ENCODE assay signal across 10 mouse cellular contexts in genomic region chr9:70084107-70084506, GRCm38 (mm10). TPM values are rescaled to one million over a fixed set of nuclear protein-coding genes. Genes with fewer than 3 reads are reported as not detected.
DNase-seq lines count a peak whose midpoint lies in the region; ATAC-seq and TF ChIP-seq lines count a peak whose summit lies in the region.
"Had no signal": no experiment of that assay in that cellular context is flagged by ENCODE, and none has a peak within 500 bp of the region (broad histone marks: within the 10 kb centered on the region; RNA-seq: fewer than 3 reads in every experiment).

No protein-coding gene starts in this region.

- H3K9ac ChIP-seq in forebrain, embryonic 14.5 days (ENCODE audit: low read length) = no peak overlapping the region
- H3K9ac ChIP-seq in forebrain, embryonic 13.5 days = no peak overlapping the region
- H3K9ac ChIP-seq in midbrain, postnatal 0 days (replicated peaks; ENCODE audit: low read length, poor library complexity, severe bottlenecking) = no peak overlapping the region
- H3K9ac ChIP-seq: neural tube, embryonic 13.5 days had no signal

- TF ChIP-seq CTCF in midbrain, postnatal 0 days (IDR thresholded peaks at IDR 0.05) = peak; percentile 78

- H3K27ac ChIP-seq in forebrain, embryonic 14.5 days (ENCODE audit: low read depth, low read length) = no peak overlapping the region
- H3K27ac ChIP-seq in forebrain, embryonic 13.5 days = no peak overlapping the region
- H3K27ac ChIP-seq in midbrain, postnatal 0 days (ENCODE audit: low read depth, low read length) = no peak overlapping the region
- H3K27ac ChIP-seq: neural tube, embryonic 13.5 days had no signal

- H3K9me3 ChIP-seq in forebrain, embryonic 14.5 days (replicated peaks; ENCODE audit: control insufficient read depth, low read length) = no peaks in the 10 kb centered on the region
- no peaks in the 10 kb centered on the region for H3K9me3 ChIP-seq in forebrain, embryonic 13.5 days (replicated peaks)
- no peaks in the 10 kb centered on the region for H3K9me3 ChIP-seq in midbrain, postnatal 0 days (ENCODE audit: low read length)
- H3K9me3 ChIP-seq: neural tube, embryonic 13.5 days had no signal

- no peaks in the 10 kb centered on the region for H3K27me3 ChIP-seq in forebrain, embryonic 14.5 days (replicated peaks; ENCODE audit: control insufficient read depth, insufficient read depth, low read length)
- no peaks in the 10 kb centered on the region for H3K27me3 ChIP-seq in forebrain, embryonic 13.5 days
- H3K27me3 ChIP-seq in midbrain, postnatal 0 days (ENCODE audit: insufficient read depth, low read length) = no peaks in the 10 kb centered on the region
- H3K27me3 ChIP-seq: neural tube, embryonic 13.5 days had no signal

- peaks cover 10% of the 10 kb centered on the region for H3K4me1 ChIP-seq in forebrain, embryonic 14.5 days (ENCODE audit: control insufficient read depth, insufficient read depth, low read length)
- peaks cover 10% of the 10 kb centered on the region for H3K4me1 ChIP-seq in forebrain, embryonic 13.5 days
- H3K4me1 ChIP-seq in midbrain, postnatal 0 days (ENCODE audit: insufficient read depth, low read length) = no peaks in the 10 kb centered on the region

- DNase-seq in forebrain, embryonic 14.5 days (ENCODE audit: low spot score) = peak; percentile 59
- DNase-seq in spleen, adult 18-20 months = peak; percentile 14 to 44
- no peak for DNase-seq in spleen, postnatal 36 days (ENCODE audit: low spot score in 2 of 2)
- DNase-seq in cerebellum, postnatal 4 days (ENCODE audit: low spot score in 2 of 2) = peak; percentile 47 to 65
- peak; percentile 53 for DNase-seq in layer of hippocampus, adult 9-10 months (ENCODE audit: low spot score)
- peak; percentile 58 for DNase-seq in midbrain, postnatal 0 days (ENCODE audit: low spot score)
- DNase-seq in yolk sac, embryonic 10.5 days (ENCODE audit: low spot score) = peak; percentile 24

- H3K4me3 ChIP-seq in forebrain, embryonic 14.5 days (ENCODE audit: low read depth, low read length) = no peak overlapping the region
- H3K4me3 ChIP-seq in forebrain, embryonic 13.5 days = no peak overlapping the region
- H3K4me3 ChIP-seq in midbrain, postnatal 0 days (ENCODE audit: low read depth, low read length) = no peak overlapping the region
- H3K4me3 ChIP-seq: neural tube, embryonic 13.5 days had no signal

- no peak overlapping the region for H3K4me2 ChIP-seq in forebrain, embryonic 14.5 days (ENCODE audit: low read length)
- H3K4me2 ChIP-seq in forebrain, embryonic 13.5 days = no peak overlapping the region
- no peak overlapping the region for H3K4me2 ChIP-seq in midbrain, postnatal 0 days (ENCODE audit: low read depth, low read length, poor library complexity, severe bottlenecking)
- H3K4me2 ChIP-seq: neural tube, embryonic 13.5 days had no signal

- no peaks in the 10 kb centered on the region for H3K36me3 ChIP-seq in forebrain, embryonic 14.5 days (ENCODE audit: control insufficient read depth, insufficient read depth, low read length)
- H3K36me3 ChIP-seq in forebrain, embryonic 13.5 days (ENCODE audit: poor library complexity, severe bottlenecking) = no peaks in the 10 kb centered on the region
- no peaks in the 10 kb centered on the region for H3K36me3 ChIP-seq in midbrain, postnatal 0 days (ENCODE audit: insufficient read depth, low read length)
- H3K36me3 ChIP-seq: neural tube, embryonic 13.5 days had no signal

- 57% methylated on average over 11 of the region's 11 CpGs for WGBS in forebrain, embryonic 14.5 days
- WGBS in forebrain, embryonic 13.5 days = 57% methylated on average over 11 of the region's 11 CpGs
- whole genome bisulfite sequencing in midbrain, postnatal 0 days = 63% methylated on average over 11 of the region's 11 CpGs

- ATAC-seq in forebrain, embryonic 14.5 days = no peak
- ATAC-seq in forebrain, embryonic 13.5 days = no peak
- ATAC-seq in midbrain, postnatal 0 days (ENCODE audit: low FRiP score) = no peak

RNA-seq across cellular contexts. Expression of gene Gcnt3, which starts 46.2 kb away (rescaled TPM):
- not detected in 2 replicates for polyA plus RNA-seq in forebrain, embryonic 14.5 days (2014; fragmentation: Nextera tagmentation; extraction: Ambion mirVana)
- not detected in 2 replicates for polyA plus RNA-seq in forebrain, embryonic 13.5 days (2015; fragmentation: Nextera tagmentation; extraction: Ambion mirVana)
- total RNA-seq in midbrain, postnatal 0 days (2014; rRNA removed) = 0.22 TPM in 1 of 2 replicates, not detected in the other
- 0.04 TPM in 1 of 2 replicates, not detected in the other for polyA plus RNA-seq in midbrain, postnatal 0 days (2015; fragmentation: Nextera tagmentation; extraction: Ambion mirVana)
- total RNA-seq: hematopoietic stem cell, adult 5-6 weeks had no signal
- polyA plus RNA-seq: neural tube, embryonic 13.5 days had no signal

RNA-seq across cellular contexts. Expression of gene Fam81a, which starts 58.3 kb away (rescaled TPM):
- polyA plus RNA-seq in forebrain, embryonic 14.5 days (2014; fragmentation: Nextera tagmentation; extraction: Ambion mirVana) = 5.6 and 8.4 TPM in 2 replicates
- 5.1 and 8.0 TPM in 2 replicates for polyA plus RNA-seq in forebrain, embryonic 13.5 days (2015; fragmentation: Nextera tagmentation; extraction: Ambion mirVana)
- total RNA-seq in midbrain, postnatal 0 days (2014; rRNA removed) = 8.5 and 10.7 TPM in 2 replicates
- 9.8 and 11.8 TPM in 2 replicates for polyA plus RNA-seq in midbrain, postnatal 0 days (2015; fragmentation: Nextera tagmentation; extraction: Ambion mirVana)
- total RNA-seq: hematopoietic stem cell, adult 5-6 weeks had no signal

Comparison
In these comparisons a context has a peak if more than half of its experiments do, and no peak if none do; other contexts are left out.
1. DNase-seq: peak in forebrain, embryonic 14.5 days (single experiment), spleen, adult 18-20 months (2 of 2), cerebellum, postnatal 4 days (2 of 2), layer of hippocampus, adult 9-10 months (single experiment), midbrain, postnatal 0 days (single experiment) and yolk sac, embryonic 10.5 days (single experiment); none in spleen, postnatal 36 days (0 of 2).